ENCODE assay signal across 10 mouse cellular contexts in the genomic region with DNA sequence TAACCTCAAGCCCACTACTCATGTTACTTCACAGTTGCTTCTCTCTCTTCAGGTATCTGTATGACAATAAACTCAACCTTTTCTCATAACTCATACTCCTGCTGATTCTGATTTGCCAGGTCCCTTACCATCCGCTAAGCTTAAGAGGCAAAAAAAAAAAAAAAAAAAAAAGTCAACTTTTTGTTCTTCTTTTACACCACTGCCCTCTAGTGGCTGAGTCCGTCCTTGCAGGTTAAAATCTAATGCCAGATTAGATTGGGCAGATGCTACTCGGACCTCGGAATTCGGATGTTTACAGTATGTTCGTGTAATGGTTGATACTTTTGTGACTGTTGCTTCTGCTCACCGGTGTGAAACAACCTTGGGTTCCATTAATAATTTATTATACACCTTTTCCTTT. TPM values are rescaled to one million over a fixed set of nuclear protein-coding genes. Genes with fewer than 3 reads are reported as not detected.
DNase-seq lines count a peak whose midpoint lies in the region; ATAC-seq and TF ChIP-seq lines count a peak whose summit lies in the region.
"Had no signal": no experiment of that assay in that cellular context is flagged by ENCODE, and none has a peak within 500 bp of the region (broad histone marks: within the 10 kb centered on the region; RNA-seq: fewer than 3 reads in every experiment).

No protein-coding gene starts in this region.

- ATAC-seq in forebrain, postnatal 0 days: no peak
- no peak for ATAC-seq in forebrain, embryonic 15.5 days (replicated peaks)
- ATAC-seq: Patski had no signal

- 4% methylated on average over 7 of the region's 7 CpGs for WGBS in forebrain, postnatal 0 days
- WGBS in forebrain, embryonic 15.5 days: 7% methylated on average over 7 of the region's 7 CpGs
- 10% methylated on average over 7 of the region's 7 CpGs for WGBS in embryonic facial prominence, embryonic 10.5 days

- H3K27ac ChIP-seq in forebrain, postnatal 0 days (ENCODE audit: low read depth, low read length): no peak overlapping the region
- no peak overlapping the region for H3K27ac ChIP-seq in forebrain, embryonic 15.5 days (replicated peaks)
- H3K27ac ChIP-seq in embryonic facial prominence, embryonic 10.5 days (replicated peaks): no peak overlapping the region

- no peaks in the 10 kb centered on the region for H3K9me3 ChIP-seq in forebrain, postnatal 0 days (ENCODE audit: low read length)
- no peaks in the 10 kb centered on the region for H3K9me3 ChIP-seq in forebrain, embryonic 15.5 days
- no peaks in the 10 kb centered on the region for H3K9me3 ChIP-seq in embryonic facial prominence, embryonic 10.5 days

- no peak overlapping the region for H3K4me3 ChIP-seq in forebrain, postnatal 0 days (ENCODE audit: low read depth, low read length)
- H3K4me3 ChIP-seq in forebrain, embryonic 15.5 days: no peak overlapping the region
- H3K4me3 ChIP-seq in embryonic facial prominence, embryonic 10.5 days: no peak overlapping the region

- peak; percentile 85 for DNase-seq in forebrain, postnatal 0 days
- peak; percentile 66 for DNase-seq in 416B (ENCODE audit: low read depth)
- peak; percentile 63 for DNase-seq in adrenal gland, postnatal 25 days
- peak; percentile 57 for DNase-seq in embryonic facial prominence, embryonic 10.5 days (ENCODE audit: low spot score)
- DNase-seq in layer of hippocampus, adult 8-10 months (ENCODE audit: low spot score in 2 of 2): peak; percentile 19 to 80
- peak; percentile 12 to 76 for DNase-seq in lung, postnatal 4 days
- DNase-seq in testis, postnatal 10 days (ENCODE audit: low spot score): peak; percentile 84

- 0 out of 2 replicates have a peak overlapping the region, but pooled peaks have one; percentile 13 for H3K4me2 ChIP-seq in forebrain, postnatal 0 days (ENCODE audit: low read depth)
- no peak overlapping the region for H3K4me2 ChIP-seq in forebrain, embryonic 15.5 days (replicated peaks)

- TF ChIP-seq CTCF in forebrain, postnatal 0 days (IDR thresholded peaks at IDR 0.05; ENCODE audit: low read depth): peak; percentile 87

- no peaks in the 10 kb centered on the region for H3K36me3 ChIP-seq in forebrain, postnatal 0 days (ENCODE audit: insufficient read depth)
- no peaks in the 10 kb centered on the region for H3K36me3 ChIP-seq in forebrain, embryonic 15.5 days
- H3K36me3 ChIP-seq in embryonic facial prominence, embryonic 10.5 days (replicated peaks): no peaks in the 10 kb centered on the region

- H3K9ac ChIP-seq in forebrain, postnatal 0 days: no peak overlapping the region
- no peak overlapping the region for H3K9ac ChIP-seq in forebrain, embryonic 15.5 days (replicated peaks)

- H3K27me3 ChIP-seq in forebrain, postnatal 0 days (ENCODE audit: insufficient read depth, low read length): no peaks in the 10 kb centered on the region
- no peaks in the 10 kb centered on the region for H3K27me3 ChIP-seq in forebrain, embryonic 15.5 days
- H3K27me3 ChIP-seq in embryonic facial prominence, embryonic 10.5 days (replicated peaks; ENCODE audit: low read depth, poor library complexity, severe bottlenecking): no peaks in the 10 kb centered on the region

- H3K4me1 ChIP-seq in forebrain, postnatal 0 days (ENCODE audit: insufficient read depth): no peaks in the 10 kb centered on the region
- H3K4me1 ChIP-seq in forebrain, embryonic 15.5 days: no peaks in the 10 kb centered on the region
- H3K4me1 ChIP-seq in embryonic facial prominence, embryonic 10.5 days: peaks cover 9% of the 10 kb centered on the region; the same call in 1 of the 2 replicates

RNA-seq across cellular contexts. Expression of a gene that starts 3.7 kb away (rescaled TPM):
- total RNA-seq in forebrain, postnatal 0 days (2014; rRNA removed): 0.05 TPM in 1 of 2 replicates, not detected in the other
- polyA plus RNA-seq in forebrain, postnatal 0 days (2015; fragmentation: Nextera tagmentation; extraction: Ambion mirVana): 0.09 and 0.10 TPM in 2 replicates
- not detected in 2 replicates for polyA plus RNA-seq in forebrain, embryonic 15.5 days (2015; fragmentation: Nextera tagmentation; extraction: Ambion mirVana)
- 1.1 and 1.2 TPM in 2 replicates for total RNA-seq in adrenal gland, postnatal 25 days (2021)
- 0.13 and 0.19 TPM in 2 replicates for polyA plus RNA-seq in embryonic facial prominence, embryonic 10.5 days (2016; fragmentation: Nextera tagmentation; extraction: Ambion mirVana)
- total RNA-seq in layer of hippocampus, adult 8-10 months (2022): 1 to 10 TPM in 1 of 4 experiments, under 1 TPM in 3; 0.70 to 1.0 (median 0.85) TPM
- polyA plus RNA-seq: Patski; stomach, embryonic 14.5 days had no signal

RNA-seq across cellular contexts. Expression of a gene that starts 49.2 kb away (rescaled TPM):
- 0.69 and 1.7 TPM in 2 replicates for total RNA-seq in forebrain, postnatal 0 days (2014; rRNA removed)
- polyA plus RNA-seq in forebrain, postnatal 0 days (2015; fragmentation: Nextera tagmentation; extraction: Ambion mirVana): 0.19 and 0.34 TPM in 2 replicates
- polyA plus RNA-seq in forebrain, embryonic 15.5 days (2015; fragmentation: Nextera tagmentation; extraction: Ambion mirVana): 0.08 and 0.11 TPM in 2 replicates
- total RNA-seq in adrenal gland, postnatal 25 days (2021): 0.06 TPM in 1 of 2 replicates, not detected in the other
- 0.03 and 0.04 TPM in 2 replicates for polyA plus RNA-seq in embryonic facial prominence, embryonic 10.5 days (2016; fragmentation: Nextera tagmentation; extraction: Ambion mirVana)
- total RNA-seq in layer of hippocampus, adult 8-10 months (2022): 1 to 10 TPM; 2.2 to 3.3 (median 2.5) TPM
- polyA plus RNA-seq: Patski had no signal
